Mouse (Mus musculus): ENCODE measurements around the gene Tpst1.

DNA sequence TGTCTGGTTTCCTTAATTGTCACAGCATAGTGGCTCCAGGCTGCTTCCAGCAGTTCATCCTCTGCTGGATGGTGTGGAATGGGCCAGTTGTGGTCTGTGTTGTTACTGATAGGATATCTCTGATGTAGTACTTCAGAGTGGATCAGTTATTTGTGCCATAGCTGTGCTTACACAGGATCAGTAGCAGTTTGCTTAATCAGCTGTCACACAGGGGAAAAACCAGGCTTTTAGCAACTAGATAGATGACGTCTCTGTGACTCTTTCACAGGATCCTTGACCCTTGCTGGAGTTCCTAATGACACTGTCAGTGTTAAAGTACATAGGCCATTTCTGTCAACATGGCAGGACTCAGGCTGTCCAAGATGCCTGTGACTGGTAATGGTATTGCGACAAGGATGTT is 39.3 kb upstream of the Tpst1 start:
- no peak for TF ChIP-seq CTCF (IDR thresholded peaks at IDR 0.05; ENCODE audit: extremely low read depth, insufficient read depth, insufficient read length, insufficient replicate concordance)
- TF ChIP-seq POLR2A (IDR thresholded peaks at IDR 0.05; ENCODE audit: low read depth, low read length): no peak

Data from spleen, adult 2 months (tissue).